Mouse (Mus musculus) CD4-positive, CD25-positive, alpha-beta regulatory T cell, adult 2 months (primary cell): ENCODE data around the gene Rnf130.

Source experiments
- DNase-seq: peaks from one replicate; pipeline ENCODE4 v3.0.0-alpha.2; 2012; ENCODE audit warnings: low read depth, low spot score

Rnf130 gene

GRCm38 (mm10) chr11:50024833-50025720 is at the start of gene Rnf130:
Gene Rnf130, plus strand, starts transcription at chr11:50025346.
- peak; percentile 95 for DNase-seq

GRCm38 (mm10) chr11:49977963-49978568 is 47.1 kb upstream of the Rnf130 start:
- no peak for DNase-seq

- no peak for DNase-seq
These were observed 46.2 kb upstream of the Rnf130 start for GRCm38 (mm10) chr11:49978935-49979334.

- DNase-seq, result no peak
These were observed 44.4 kb upstream of the Rnf130 start for GRCm38 (mm10) chr11:49980681-49981235.

GRCm38 (mm10) chr11:49981321-49981963 is 43.7 kb upstream of the Rnf130 start:
- peak; percentile 16 for DNase-seq

- DNase-seq, result no peak
These were observed 43.1 kb upstream of the Rnf130 start for GRCm38 (mm10) chr11:49982094-49982493.

GRCm38 (mm10) chr11:49982881-49983280 is 42.3 kb upstream of the Rnf130 start:
- DNase-seq, result peak; percentile 68

- DNase-seq, result peak; percentile 61
These were observed 41.1 kb upstream of the Rnf130 start for GRCm38 (mm10) chr11:49983875-49984552.

GRCm38 (mm10) chr11:49985009-49985408 is 40.1 kb upstream of the Rnf130 start:
- no peak for DNase-seq

- peak; percentile 82 for DNase-seq
These were observed 38.7 kb upstream of the Rnf130 start for GRCm38 (mm10) chr11:49986277-49987036.

GRCm38 (mm10) chr11:49994536-49994935 is 30.6 kb upstream of the Rnf130 start:
- no peak for DNase-seq

GRCm38 (mm10) chr11:49996398-49996797 is 28.7 kb upstream of the Rnf130 start:
- DNase-seq, result no peak

GRCm38 (mm10) chr11:49997321-49997720 is 27.8 kb upstream of the Rnf130 start:
- no peak for DNase-seq

GRCm38 (mm10) chr11:50002853-50003252 is 22.3 kb upstream of the Rnf130 start:
- DNase-seq, result no peak

GRCm38 (mm10) chr11:50007776-50008175 is 17.4 kb upstream of the Rnf130 start:
- DNase-seq, result no peak

GRCm38 (mm10) chr11:50008231-50008630 is 16.9 kb upstream of the Rnf130 start:
- DNase-seq, result no peak

GRCm38 (mm10) chr11:50013016-50013415 is 12.1 kb upstream of the Rnf130 start:
- DNase-seq, result no peak

- DNase-seq, result no peak
These were observed 8.6 kb upstream of the Rnf130 start for GRCm38 (mm10) chr11:50016503-50016902.

GRCm38 (mm10) chr11:50017511-50017910 is 7.6 kb upstream of the Rnf130 start:
- DNase-seq, result peak; percentile 5

- DNase-seq, result no peak
These were observed 6.3 kb upstream of the Rnf130 start for GRCm38 (mm10) chr11:50018848-50019247.

- DNase-seq, result no peak
These were observed 3.1 kb upstream of the Rnf130 start for GRCm38 (mm10) chr11:50022085-50022484.
